Mouse (Mus musculus) urinary bladder, postnatal 36 days (tissue): Measurements from ENCODE around the gene Mtus2.

ENCODE experiments used
- DNase-seq, 2 experiments: peaks; one replicate each; pipeline ENCODE4 v3.0.0; 2022; ENCODE audit warnings: low spot score in 2 of 2, mixed read lengths in 1 of 2

Mtus2 gene

DNA sequence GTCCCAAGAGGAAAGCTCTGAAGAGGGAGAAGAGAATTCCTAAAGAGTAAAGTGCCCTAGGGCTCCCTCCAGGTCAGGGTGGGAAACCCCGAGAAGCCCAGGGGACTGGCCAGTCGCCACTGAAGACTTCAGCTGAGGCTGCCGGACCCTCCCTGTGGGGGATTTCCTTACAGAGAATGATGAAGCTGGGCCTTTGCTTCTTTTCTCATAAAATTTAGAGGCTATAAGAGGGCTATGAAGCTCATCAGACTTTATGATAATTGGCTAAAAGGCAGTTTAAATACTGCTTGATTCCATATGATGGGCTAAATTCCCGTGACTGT is 224.1 kb downstream of the Mtus2 start:
- no peak for DNase-seq

DNA sequence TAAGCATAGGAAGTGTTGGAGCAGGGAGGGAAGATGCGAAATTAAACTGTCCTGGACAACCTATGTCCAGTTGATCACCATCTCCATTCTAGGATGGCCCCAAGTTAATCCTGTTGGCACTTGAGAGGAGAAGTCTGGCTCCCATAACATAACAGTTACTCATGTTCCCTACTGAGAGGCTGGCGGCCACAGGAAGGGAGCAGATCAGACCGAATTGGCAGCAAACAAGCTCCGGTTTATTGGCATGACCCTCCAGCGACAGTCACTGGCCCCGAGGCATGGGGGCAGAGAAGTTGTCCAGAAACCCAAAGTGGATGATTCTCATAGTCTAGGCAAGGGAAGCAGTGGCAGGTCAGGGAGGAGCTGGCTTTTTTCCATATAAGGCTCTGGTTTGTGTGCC is 224.8 kb downstream of the Mtus2 start:
- DNase-seq, result no peak

DNA sequence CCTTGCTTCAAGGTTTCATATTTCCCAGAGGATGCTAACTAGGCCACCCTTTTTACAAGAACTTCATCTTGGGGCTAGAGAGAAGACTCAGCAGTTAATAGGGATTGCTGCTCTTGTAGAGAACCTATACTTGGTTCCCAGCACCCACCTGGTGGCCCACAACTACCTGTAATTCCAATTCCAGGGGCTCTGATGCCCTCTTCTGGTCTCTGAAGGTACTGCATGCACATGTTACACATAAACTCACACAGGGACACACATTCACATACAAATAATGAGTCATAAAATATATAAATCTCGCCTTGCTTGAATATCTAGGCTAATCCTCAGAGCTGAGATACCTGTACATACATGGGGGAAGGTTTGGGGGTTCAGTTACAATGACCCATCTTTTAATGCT is 228.8 kb downstream of the Mtus2 start:
- no peak for DNase-seq

DNA sequence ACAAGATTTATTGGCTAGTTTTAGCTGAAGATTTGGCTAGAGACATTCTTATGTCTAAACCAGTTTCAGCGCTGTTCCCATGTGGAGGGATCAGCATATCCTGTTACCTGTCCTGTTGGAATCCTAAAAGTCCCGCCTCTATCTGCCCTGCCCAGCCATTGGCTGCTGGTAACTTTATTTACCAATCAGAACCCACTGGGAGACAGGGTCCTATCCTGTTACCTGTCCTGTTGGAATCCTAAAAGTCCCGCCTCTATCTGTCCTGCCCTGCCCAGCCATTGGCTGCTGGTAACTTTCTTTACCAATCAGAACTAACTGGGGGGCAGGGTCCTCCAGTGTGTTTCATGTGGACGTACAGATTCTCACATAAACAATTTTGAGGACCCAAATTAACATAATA is 234.3 kb downstream of the Mtus2 start:
- no peak for DNase-seq

DNA sequence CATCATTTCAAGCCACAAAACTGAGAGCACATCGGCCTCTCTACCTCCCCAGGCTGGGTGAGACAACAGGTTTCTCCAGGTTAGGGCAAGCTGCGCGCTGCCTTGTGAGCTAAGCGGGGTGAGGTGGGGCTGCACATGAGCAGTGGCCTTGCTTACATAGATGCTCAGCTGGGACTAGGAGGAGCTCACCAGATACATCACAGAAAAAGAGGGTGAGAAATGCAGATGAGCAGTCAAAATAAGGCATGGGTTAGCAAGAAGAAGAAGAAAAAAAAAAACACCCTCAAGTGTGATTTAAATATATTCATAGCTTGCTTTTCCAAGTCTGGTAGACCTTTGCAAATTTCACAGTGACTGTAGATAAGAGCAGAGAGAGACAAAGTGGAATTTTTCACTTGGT is 254.7 kb downstream of the Mtus2 start:
- DNase-seq, result no peak

DNA sequence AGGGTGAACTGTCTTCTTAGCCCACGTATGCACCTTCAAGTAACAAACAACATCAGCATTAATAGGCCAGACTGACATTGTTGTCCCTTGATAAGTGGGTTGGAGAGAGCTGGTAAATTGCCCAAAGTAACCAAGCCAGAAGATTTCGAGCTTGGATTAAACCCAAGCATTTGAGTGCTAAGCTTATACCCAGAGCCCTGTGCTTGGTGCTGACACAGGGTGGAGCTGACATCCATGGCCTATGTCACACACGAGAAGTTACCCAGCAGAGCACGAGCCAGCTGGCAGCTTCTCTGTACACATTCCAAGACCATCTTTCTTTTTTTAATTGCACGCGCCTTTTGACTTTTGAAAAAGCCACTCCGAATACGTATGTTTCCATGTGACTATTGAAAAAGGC is 259.7 kb downstream of the Mtus2 start:
- DNase-seq, result no peak

DNA sequence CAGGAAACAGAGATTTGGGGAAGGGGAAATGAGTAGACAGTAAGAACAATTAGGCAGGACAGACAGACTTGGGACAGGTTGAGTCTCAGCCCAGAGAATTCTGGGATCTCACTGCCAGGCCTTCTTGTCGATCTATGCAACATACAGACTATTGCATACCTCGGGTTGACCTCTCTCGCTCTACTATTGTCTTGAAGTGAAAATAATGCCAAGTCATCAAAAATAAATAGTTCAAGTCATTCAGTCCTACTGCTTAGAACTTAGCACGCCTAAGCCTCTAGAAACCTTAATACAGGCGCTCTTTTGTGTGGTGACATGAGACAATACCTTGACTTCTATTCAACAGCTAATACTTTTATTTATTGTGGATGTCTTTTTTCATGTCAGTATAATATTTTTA is 265.8 kb downstream of the Mtus2 start:
- no peak for DNase-seq

DNA sequence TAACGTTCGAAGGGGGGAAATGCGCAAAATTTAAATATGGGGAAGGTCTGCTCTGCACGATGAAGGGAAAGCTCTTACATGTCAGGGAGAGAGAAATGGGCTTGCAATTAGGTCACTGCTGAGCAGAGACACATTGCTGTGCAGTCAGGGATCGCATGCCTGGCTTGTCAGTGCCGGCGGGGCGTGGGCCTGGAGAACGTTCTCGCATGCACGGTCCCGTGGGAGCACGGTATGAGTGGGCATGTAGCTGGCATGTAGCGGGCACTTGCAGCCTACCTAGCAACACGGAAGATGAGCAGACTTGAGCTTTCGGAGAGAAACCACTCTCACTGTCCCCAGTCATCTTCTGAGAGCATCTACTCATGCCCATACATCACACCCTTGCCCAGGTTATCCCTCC is 266.9 kb downstream of the Mtus2 start:
- DNase-seq, result no peak

DNA sequence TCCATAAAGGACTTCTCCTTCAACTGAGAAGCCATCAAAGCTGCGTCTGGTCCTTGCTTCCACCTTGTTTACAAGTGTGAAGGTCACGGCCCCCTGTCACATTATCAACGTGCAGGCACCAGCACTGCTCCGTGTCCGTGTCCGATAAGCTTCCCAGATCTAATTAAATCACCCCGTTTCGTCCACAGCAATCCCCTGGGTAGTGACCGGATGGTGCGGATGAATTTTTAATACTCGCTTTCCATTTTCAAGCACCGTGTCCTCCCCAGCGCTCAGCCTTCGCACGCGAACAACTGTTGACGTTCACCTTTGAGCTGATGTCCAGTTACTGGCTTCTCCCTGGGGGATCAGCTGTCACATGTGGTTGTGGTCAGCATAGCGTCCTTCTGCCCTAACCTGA is 276.6 kb downstream of the Mtus2 start:
- DNase-seq, result no peak

DNA sequence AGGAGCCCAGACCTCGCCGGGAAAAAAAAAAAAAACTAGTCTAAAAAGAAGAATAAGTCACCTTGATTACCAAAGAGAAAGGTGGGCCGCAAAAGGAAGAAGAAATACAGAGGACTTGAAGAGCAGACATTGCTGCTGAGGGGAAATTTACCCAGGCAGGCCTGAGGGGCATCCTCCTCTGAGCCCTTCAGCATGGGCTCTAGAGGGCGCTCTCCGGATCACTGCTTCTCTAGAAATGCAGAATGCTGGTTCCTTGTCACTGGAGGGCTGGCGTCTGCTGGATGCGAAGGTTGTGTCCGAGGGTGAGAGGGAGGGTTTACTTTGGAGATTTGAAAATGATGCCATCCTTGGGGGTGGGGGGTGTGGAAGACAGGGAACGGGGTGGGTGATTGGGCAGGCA is 279.5 kb downstream of the Mtus2 start:
- no peak for DNase-seq

DNA sequence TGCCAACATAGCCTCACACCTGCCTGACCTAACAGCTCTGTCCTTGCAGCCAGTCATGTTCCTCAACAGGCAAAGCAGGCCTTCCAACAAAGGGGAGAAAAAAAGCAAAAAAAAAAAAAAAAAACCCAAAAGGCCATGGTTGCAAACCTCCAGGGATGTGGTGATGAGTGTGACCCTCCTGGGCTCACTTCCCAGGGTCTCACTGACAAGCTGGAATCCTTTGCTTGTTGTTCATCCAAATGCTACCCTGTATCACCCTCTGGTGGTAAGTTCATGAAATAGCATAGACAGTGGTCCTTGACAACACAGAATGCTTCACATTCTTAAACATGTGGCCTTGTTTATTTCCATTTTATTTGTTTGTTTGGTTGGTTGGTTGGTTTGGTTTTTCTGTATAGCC is 281.9 kb downstream of the Mtus2 start:
- DNase-seq, result no peak

DNA sequence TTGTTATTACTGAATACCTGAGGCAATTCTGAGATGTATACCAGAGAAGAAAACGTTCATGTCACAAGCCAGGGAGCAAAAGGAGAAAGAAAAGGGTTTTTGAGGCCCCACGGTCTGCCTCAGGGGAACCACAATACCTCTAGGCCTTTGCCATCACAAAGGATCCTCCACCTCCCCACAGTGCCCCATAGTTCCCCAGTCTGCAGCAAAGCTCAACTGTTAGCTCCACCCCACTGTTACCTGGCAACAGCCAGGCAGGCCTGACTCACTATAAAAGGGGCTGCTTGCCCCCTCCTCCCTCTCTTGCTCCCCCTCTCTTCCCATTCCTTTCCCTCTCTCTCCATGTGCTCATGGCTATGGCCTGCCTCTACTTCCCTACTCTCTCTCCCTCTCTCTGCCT is 282.6 kb downstream of the Mtus2 start:
- no peak for DNase-seq

DNA sequence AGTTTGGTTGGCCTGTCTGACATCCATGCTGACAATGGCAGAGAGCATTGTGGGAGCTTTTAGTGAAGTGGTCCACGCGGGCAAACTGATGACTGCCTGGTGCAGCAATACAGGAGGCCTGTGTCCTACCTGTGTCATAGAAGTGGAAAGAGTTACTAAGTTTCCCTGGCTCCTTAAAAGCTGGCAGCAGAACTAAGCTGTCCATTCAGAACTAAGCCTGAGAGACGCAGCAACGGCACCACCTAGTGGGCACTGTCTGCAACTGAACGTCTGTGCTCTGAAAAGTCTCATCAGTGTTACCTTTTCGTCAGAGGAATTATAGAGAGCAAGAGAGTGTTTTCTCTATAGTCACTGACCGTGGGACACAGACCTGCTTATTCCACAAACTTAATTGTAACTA is 284.8 kb downstream of the Mtus2 start:
- DNase-seq, result peak; percentile 54 to 59

DNA sequence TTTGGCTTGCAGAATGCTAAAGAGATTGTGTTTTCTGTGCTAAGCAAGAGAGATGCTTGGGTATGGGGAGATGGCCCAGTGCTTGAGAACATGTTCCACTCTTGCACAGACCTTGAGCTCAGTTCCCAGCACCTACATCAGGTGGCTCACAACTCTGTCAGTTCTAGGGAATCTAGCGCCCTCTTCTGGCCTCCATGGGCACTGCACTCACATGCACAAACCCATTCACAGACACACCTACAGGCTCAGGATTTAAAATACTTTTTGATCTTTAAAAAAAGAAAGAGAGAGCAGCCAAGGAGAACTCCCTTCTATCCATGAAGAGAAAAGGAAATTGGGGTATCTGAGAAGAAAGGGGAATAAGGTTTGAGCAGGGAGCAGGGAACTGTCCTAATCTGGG is 287.4 kb downstream of the Mtus2 start:
- DNase-seq, result no peak

DNA sequence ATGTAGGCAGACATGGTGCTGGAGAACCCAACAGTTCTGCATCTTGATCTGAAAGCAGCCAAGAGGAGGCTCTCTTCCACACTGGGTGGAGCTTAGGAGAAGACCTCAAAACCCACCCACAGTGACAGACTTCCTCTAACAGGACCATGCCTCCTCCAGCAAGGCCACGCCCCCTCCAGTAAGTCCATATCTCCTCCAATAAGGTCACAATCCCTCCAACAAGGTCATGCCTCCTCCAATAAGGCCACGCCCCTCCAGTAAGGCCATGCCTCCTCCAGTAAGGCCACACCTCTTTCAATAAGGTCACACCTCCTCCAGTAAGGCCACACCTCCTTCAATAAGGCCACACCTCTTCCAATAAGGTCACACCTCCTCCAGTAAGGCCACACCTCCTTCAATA is 288.3 kb downstream of the Mtus2 start:
- DNase-seq, result no peak

DNA sequence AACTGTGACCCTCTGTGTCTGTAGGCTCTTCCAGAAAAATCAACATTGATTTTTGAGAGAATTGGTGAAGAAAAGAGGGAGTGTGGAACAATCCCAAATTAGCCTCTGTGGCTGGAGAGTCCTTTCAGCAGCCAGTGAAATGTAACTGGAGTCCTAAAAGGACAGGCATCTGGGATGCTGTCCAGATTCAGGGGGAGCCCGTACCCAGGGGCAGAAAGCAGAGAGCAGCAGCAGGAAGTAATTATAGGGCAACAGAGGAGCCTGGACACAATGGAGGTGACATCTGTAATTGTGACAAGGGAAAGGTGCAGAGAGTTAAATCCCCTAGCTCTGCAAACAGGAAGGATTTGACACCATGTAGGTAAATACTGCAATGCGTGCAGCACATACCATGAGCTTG is 291.1 kb downstream of the Mtus2 start:
- DNase-seq, result no peak

DNA sequence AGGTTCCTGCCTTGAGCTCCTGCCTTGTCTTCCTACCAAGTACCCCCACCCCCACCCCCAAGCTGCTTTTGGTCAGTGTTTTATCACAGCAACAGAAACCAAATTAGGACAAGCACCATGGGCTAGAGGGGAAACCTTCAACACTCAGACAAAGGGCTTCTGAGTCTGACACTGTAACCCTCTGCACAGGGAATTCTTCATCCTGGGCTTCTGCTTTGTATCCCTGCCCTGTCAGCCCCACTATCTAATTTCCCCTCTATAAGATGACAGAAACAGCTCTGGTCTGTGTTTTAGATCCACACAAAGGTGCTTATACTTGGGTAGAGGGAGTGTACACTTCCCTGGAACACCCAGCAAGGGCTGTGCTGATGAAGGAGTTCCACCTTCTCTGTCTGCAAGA is 294.7 kb downstream of the Mtus2 start:
- no peak for DNase-seq

DNA sequence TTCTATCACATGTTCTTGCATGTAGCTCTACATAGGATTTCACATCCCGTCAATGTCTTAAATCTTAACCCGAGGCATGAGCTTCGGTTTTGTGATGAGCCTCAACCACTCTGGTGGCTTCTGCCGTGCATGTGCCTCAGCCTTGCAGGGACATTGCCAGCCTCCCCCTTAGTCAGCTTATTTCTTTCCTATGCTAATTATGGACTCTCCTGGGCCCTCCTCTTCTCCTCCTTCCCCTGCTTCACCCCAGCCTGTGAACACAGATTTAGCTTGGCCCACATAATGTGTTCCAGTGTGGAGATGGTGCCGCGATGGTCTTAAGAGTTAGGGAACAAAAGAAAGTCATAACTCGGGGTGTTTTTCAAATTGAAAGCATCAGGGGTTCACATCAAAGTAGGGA is 304.9 kb downstream of the Mtus2 start:
- no peak for DNase-seq

DNA sequence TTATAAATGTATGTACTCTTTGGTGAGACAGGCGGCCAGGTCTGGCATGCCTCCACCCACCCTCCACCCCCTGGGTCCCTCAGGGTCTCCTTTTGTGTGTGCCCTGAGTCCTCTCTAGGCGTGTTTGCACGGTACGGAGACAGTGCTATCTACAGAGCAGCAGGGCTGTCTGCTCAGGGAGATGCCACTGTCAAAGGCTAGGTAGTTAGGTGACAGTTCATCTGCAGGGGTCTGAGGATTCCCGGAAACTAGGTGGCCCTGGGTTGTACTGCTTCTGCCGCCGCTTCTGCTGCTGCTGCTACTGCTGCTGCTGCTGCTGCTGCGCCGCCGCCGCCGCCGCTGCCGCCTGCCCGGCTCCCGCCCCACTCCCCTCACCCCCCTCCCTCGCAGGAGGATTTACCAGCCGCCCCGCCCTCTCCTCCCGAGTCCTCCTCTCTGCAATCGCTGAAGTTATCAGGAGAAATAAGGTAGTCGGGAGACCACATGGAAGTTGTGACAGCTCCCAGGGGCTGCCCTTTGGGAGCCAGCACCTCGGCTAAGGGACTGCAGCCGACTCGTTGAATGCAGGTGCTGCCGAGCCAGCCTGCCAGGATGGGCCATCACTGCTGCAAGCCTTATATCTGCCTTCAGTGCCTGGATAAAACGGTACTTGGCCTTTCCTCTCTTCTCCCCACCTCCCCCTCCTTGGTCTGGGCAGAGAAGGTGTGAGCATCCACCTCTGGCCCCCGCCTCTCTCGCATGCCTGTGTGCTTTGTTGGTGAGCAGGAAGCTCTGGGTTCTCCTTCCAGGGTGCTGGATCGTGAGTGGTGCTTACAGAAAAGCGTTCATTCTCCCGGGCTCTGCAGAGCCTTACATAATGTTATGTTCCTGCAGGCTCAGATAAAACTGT is 307.9 kb downstream of the Mtus2 start:
- peak in 1 of 2 experiments; percentile 3 for DNase-seq

DNA sequence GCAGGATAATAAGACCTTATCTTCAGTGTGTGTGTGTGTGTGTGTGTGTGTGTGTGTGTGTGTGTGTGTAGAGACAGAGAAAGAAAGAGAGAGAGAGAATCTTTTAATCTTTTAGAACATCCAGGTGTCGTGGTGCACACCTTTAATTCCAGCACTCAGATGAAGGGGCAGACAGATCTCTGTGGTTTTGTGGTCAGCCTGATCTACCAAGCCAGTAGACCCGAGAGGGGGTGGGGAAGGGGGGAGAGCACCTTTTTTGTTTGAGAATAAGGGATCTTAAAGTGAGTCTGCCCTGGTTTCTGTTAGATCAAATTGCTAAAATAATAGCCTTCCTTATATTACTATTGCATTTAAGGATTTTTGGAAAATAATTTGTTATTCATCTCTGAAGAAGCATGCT is 309.7 kb downstream of the Mtus2 start:
- DNase-seq, result no peak

DNA sequence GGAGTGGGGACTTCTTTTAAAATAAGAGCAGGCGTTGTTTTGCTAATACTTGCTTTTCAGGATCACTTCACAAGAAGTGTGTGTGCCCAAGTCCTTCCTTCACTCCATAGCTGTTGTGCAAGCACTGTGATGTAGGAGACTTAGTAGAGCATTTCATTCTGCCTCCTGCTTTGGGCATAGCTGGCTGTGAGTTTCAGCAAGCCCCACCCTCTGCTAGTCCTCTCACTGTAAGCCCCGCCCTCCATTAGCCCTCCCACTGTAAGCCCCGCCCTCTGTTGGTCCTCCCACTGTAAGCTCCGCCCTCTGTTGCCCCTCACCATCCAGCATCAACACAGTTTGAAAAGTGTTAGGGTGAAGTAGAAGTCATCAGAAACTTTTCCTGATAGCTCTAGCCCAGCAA is 310.3 kb downstream of the Mtus2 start:
- DNase-seq, result no peak

DNA sequence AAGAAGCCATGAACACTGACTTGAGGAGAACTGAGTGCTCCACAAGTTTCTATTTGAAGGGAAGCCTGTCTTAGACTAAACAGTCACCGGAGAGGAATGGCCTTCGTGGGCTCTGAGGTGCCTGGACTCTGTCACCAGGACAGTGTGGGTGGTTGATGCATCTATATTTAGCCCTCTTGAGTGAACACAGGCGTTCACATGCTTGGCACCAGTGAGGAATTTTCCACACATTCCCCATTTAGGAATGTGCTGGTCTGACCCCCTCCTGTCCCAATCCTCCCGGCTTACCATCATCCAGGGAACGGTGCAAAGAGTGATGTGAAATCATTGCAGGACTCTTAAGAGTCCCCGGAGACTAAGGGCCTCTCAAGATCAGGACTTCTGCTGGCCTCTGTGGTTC is 314.9 kb downstream of the Mtus2 start:
- DNase-seq, result no peak

DNA sequence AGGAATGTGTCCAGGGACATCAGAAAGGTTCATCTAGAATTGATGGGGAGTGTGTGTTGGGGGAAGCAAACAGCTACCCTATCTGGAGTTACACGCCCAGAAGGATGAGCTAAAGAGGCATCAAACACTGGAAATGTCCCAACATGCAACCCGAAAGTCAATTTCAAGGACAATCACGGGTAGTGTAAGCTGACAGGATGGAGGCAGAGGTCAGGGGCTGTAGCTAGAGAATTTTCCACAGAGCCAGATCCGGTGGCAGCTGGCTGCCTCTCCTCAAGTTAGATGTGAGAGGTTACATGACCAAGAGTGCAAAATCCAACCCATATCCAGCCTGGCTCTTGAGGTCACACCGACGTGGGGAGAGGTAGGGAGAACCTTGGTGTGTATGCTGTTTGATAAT is 315.7 kb downstream of the Mtus2 start:
- DNase-seq, result no peak

DNA sequence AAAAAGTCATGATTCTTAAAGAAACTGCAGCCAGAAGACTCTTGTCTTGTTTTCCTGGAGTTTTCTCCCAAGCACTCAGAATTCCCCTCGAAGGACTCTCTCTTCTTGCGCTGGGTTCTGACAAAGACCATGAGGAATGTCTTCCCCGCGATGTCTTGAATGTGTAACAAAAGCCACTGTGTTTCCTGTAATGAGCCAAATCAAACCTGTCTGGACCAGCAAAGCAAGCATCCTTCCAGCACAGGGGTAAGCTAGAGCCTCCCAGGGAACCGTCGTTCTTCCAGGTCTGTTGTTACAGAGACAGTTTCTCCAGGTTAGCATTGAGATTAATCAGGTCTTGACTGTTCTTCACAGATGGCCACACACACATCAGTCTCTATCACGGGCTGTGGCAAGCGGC is 321.1 kb downstream of the Mtus2 start:
- no peak for DNase-seq
